Mouse (Mus musculus) thymus, adult 18-20 months (tissue): Measurements from ENCODE around the gene Col25a1.

ENCODE experiments used
- DNase-seq, 2 experiments: peaks; one replicate each; pipeline ENCODE4 v3.0.0; 2022; ENCODE audit warnings: mixed read lengths in 2 of 2

Gene Col25a1

GRCm38 (mm10) chr3:130380299-130380845 is 249.1 kb downstream of the Col25a1 start:
- DNase-seq, result no peak

GRCm38 (mm10) chr3:130381691-130382090 is 250.4 kb downstream of the Col25a1 start:
- DNase-seq, result no peak

GRCm38 (mm10) chr3:130385856-130386255 is 254.6 kb downstream of the Col25a1 start:
- DNase-seq, result no peak

GRCm38 (mm10) chr3:130387156-130387555 is 255.9 kb downstream of the Col25a1 start:
- DNase-seq, result no peak

- DNase-seq, result no peak
Observed at GRCm38 (mm10) chr3:130389261-130389975, 258.1 kb downstream of the Col25a1 start.

GRCm38 (mm10) chr3:130396636-130397035 is 265.3 kb downstream of the Col25a1 start:
- DNase-seq, result no peak

- no peak for DNase-seq
Observed at GRCm38 (mm10) chr3:130400716-130401559, 269.6 kb downstream of the Col25a1 start.

- no peak for DNase-seq
Observed at GRCm38 (mm10) chr3:130401560-130401852, 270.2 kb downstream of the Col25a1 start.

- DNase-seq, result no peak
Observed at GRCm38 (mm10) chr3:130404525-130405409, 273.5 kb downstream of the Col25a1 start.

- no peak for DNase-seq
Observed at GRCm38 (mm10) chr3:130407201-130407600, 275.9 kb downstream of the Col25a1 start.

GRCm38 (mm10) chr3:130413239-130413638 is 281.9 kb downstream of the Col25a1 start:
- no peak for DNase-seq

GRCm38 (mm10) chr3:130418951-130419350 is 287.6 kb downstream of the Col25a1 start:
- DNase-seq, result no peak

GRCm38 (mm10) chr3:130428796-130429195 is 297.5 kb downstream of the Col25a1 start:
- no peak for DNase-seq

- DNase-seq, result no peak
Observed at GRCm38 (mm10) chr3:130430052-130430451, 298.8 kb downstream of the Col25a1 start.

GRCm38 (mm10) chr3:130432818-130433217 is 301.5 kb downstream of the Col25a1 start:
- no peak for DNase-seq

GRCm38 (mm10) chr3:130436956-130437355 is 305.7 kb downstream of the Col25a1 start:
- DNase-seq, result no peak

GRCm38 (mm10) chr3:130439767-130440166 is 308.5 kb downstream of the Col25a1 start:
- DNase-seq, result no peak

GRCm38 (mm10) chr3:130440689-130441088 is 309.4 kb downstream of the Col25a1 start:
- no peak for DNase-seq

GRCm38 (mm10) chr3:130443842-130444627 is 312.7 kb downstream of the Col25a1 start:
- DNase-seq, result no peak

- no peak for DNase-seq
Observed at GRCm38 (mm10) chr3:130449864-130450263, 318.6 kb downstream of the Col25a1 start.

- DNase-seq, result no peak
Observed at GRCm38 (mm10) chr3:130465371-130465770, 334.1 kb downstream of the Col25a1 start.

GRCm38 (mm10) chr3:130473211-130473768 is 342.0 kb downstream of the Col25a1 start:
- DNase-seq, result no peak
